Mouse (Mus musculus): ENCODE data around the gene Rac3. TPM values are rescaled to one million over a fixed set of nuclear protein-coding genes. Genes with fewer than 3 reads are reported as not detected.
A peak's percentile ranks its signal among the peaks of the same experiment; 100 is the strongest.

The Rac3 gene
- total RNA-seq, 1 experiment from 2014 or later: 10.0 TPM

GRCm38 (mm10) chr11:120706120-120706519 lies 15.2 kb upstream of the Rac3 start:
- DNase-seq: no peak

- DNase-seq: no peak
These were observed 14.0 kb upstream of the Rac3 start for GRCm38 (mm10) chr11:120707225-120707624.

- no peak for DNase-seq
These were observed 13.3 kb upstream of the Rac3 start for GRCm38 (mm10) chr11:120707969-120708368.

- DNase-seq: no peak
These were observed 11.7 kb upstream of the Rac3 start for GRCm38 (mm10) chr11:120709551-120709950.

GRCm38 (mm10) chr11:120710672-120711071 lies 10.6 kb upstream of the Rac3 start:
- no peak for DNase-seq

- DNase-seq: no peak
These were observed 9.2 kb upstream of the Rac3 start for GRCm38 (mm10) chr11:120711980-120712604.

GRCm38 (mm10) chr11:120712771-120713568 lies 8.3 kb upstream of the Rac3 start:
- peak; percentile 74 for DNase-seq

- peak; percentile 93 for DNase-seq
These were observed 7.4 kb upstream of the Rac3 start, which contains the start of the genes Cenpx and Lrrc45 for GRCm38 (mm10) chr11:120713580-120714518. Cenpx (minus strand) TSS chr11:120713738. Lrrc45 (plus strand) TSS chr11:120713925.

GRCm38 (mm10) chr11:120714546-120714945 lies 6.7 kb upstream of the Rac3 start:
- no peak for DNase-seq

- DNase-seq: no peak
These were observed 6.1 kb upstream of the Rac3 start for GRCm38 (mm10) chr11:120715131-120715530.

GRCm38 (mm10) chr11:120719242-120719641 lies 2.0 kb upstream of the Rac3 start:
- no peak for DNase-seq

GRCm38 (mm10) chr11:120719841-120720376 lies 1.4 kb upstream of the Rac3 start:
- DNase-seq: no peak

- peak; percentile 93 for DNase-seq
These were observed 820 bp upstream of the Rac3 start for GRCm38 (mm10) chr11:120720450-120720849.

GRCm38 (mm10) chr11:120722067-120722630 lies 879 bp downstream of the Rac3 start:
- no peak for DNase-seq

- DNase-seq: no peak
These were observed 1.6 kb downstream of the Rac3 start for GRCm38 (mm10) chr11:120722761-120723382.

GRCm38 (mm10) chr11:120723509-120723908 lies 2.2 kb downstream of the Rac3 start:
- no peak for DNase-seq

GRCm38 (mm10) chr11:120726243-120727168 lies 5.2 kb downstream of the Rac3 start:
- no peak for DNase-seq

- DNase-seq: peak; percentile 86
These were observed 5.9 kb downstream of the Rac3 start, which contains the start of gene Dcxr for GRCm38 (mm10) chr11:120727169-120727527. Dcxr (minus strand) TSS chr11:120727281.

- DNase-seq: no peak
These were observed 6.3 kb downstream of the Rac3 start for GRCm38 (mm10) chr11:120727564-120727963.

Data from adrenal gland, postnatal 25 days (tissue).